Mouse (Mus musculus) brain, embryonic 18.5 days (tissue): ENCODE results near the gene Gm11444.

Experiments used
- DNase-seq: peaks from one replicate; pipeline ENCODE4 v3.0.0-alpha.2; 2012; ENCODE audit warnings: low read depth, low spot score

Gene Gm11444

GRCm38 (mm10) chr11:85814678-85815077 is 35.5 kb downstream of the Gm11444 start:
- no peak for DNase-seq

GRCm38 (mm10) chr11:85812201-85812966 is 37.7 kb downstream of the Gm11444 start:
- no peak for DNase-seq

- DNase-seq = no peak
Observed at GRCm38 (mm10) chr11:85811676-85812075, 38.5 kb downstream of the Gm11444 start.

DNA sequence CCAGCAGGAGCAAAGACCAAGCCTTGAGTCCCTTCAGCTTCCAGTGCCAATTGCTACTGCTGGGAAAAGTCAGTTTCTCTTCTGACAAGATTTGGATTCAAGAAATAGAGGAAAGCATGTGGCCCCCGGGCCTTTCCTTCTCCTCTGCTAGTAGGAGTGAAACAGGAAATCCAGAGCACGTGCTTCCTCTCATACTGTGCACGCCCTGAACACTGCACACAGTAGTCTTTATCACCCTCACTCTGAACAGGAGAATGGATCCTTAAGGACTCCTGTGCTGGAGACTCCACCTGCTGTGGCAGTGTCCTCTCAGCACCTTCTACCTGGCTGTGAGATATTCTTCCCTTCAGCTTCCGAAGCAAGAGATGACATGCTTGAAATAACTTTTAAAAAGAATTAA is 38.9 kb downstream of the Gm11444 start:
- DNase-seq = no peak

- no peak for DNase-seq
Observed at GRCm38 (mm10) chr11:85807353-85807752, 42.8 kb downstream of the Gm11444 start.

DNA sequence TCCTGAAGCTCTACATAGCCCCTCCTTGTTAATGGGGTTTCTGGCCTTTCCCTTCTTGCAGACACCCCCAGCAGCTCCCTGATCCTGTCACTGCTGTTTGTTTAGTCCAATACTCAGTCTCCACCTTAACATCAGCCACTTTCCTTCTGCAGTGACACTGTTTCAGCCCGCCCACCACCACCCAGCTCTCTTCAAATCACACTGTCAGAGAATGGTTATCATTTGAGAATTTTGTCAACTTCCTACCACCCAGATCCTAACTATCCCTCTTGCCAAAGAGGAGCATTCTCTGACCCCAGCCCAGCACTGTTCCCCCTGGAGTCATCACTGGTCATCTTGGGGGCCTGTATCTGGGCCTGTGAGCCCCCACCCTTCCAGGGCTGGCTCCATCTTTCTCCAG is 44.4 kb downstream of the Gm11444 start:
- DNase-seq = no peak

- no peak for DNase-seq
Observed at GRCm38 (mm10) chr11:85804048-85804447, 46.1 kb downstream of the Gm11444 start.

- DNase-seq = no peak
Observed at GRCm38 (mm10) chr11:85800380-85800779, 49.8 kb downstream of the Gm11444 start.

DNA sequence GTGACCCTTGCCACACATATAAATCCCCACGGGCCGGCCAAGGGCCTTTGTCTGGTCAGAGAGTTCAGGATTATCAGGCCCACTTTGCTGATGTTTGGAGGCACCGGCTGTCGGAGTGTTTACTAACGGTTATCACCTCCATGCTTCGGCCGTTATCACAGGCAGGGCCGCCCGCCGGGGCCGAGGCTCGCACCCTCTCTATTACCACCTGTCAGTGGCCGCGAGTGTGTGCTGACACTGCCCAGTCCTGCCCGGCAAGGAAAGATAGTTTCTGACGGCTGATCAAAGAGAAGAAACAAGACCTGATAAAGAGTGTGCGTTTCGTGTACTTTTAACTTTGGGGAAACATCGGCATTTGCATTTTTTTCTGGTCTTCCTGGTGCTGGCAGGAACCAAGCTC is 50.3 kb downstream of the Gm11444 start:
- no peak for DNase-seq

DNA sequence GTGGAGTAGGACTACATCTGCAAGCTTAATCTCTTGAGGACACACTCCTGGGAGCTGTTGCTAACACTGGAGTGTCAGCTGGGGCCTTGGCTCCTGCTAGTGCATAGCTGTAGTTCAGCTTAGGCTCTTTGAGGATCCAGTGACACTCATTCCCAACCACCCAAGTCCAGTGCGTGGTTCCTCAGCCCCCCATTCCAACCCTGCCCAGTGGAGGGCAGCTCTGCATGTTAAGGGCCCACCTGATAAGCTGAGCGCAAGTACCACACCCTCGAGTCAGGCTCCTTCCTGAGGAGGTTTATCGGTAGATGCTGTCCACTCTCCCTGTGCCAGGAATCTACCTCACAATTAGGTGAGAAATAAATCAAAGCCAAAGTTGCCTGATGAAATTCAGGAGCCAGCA is 50.7 kb downstream of the Gm11444 start:
- no peak for DNase-seq
